Mouse (Mus musculus) myocyte (in vitro differentiated cells): ENCODE results near the gene Actl11. TPM values are rescaled to one million over a fixed set of nuclear protein-coding genes. Genes with fewer than 3 reads are reported as not detected.

Experiments used
- H3K27me3 ChIP-seq: one replicate; pipeline ENCODE4 v1.6.1; 2011; ENCODE audit not compliant: control insufficient read depth, insufficient read depth, insufficient read length
- H3K36me3 ChIP-seq: one replicate; pipeline ENCODE4 v1.6.1; 2011; ENCODE audit not compliant: control insufficient read depth, insufficient read depth
- H3K4me2 ChIP-seq: one replicate; pipeline ENCODE4 v1.6.1; 2011; ENCODE audit warnings: low read depth, control low read depth
- H3K4me3 ChIP-seq: one replicate; pipeline ENCODE4 v1.5.1; 2011; ENCODE audit warnings: mild to moderate bottlenecking, control low read depth, moderate library complexity
- H3K79me2 ChIP-seq: one replicate; pipeline ENCODE4 v1.6.1; 2011; ENCODE audit not compliant: control insufficient read depth, insufficient read depth
- H3ac ChIP-seq: one replicate; pipeline ENCODE4 v1.6.1; 2011; ENCODE audit not compliant: control insufficient read depth, insufficient read length
- CEBPB ChIP-seq: IDR thresholded peaks from 2 replicates; pipeline ENCODE4 v1.6.1; 2011; ENCODE audit warnings: mild to moderate bottlenecking, moderate library complexity; ENCODE audit not compliant: poor library complexity, insufficient read depth, severe bottlenecking
- E2F4 ChIP-seq: IDR thresholded peaks from one replicate; pipeline ENCODE4 v1.6.1; 2011; ENCODE audit warnings: mild to moderate bottlenecking, control low read depth, moderate library complexity; ENCODE audit not compliant: insufficient read depth
- MAX ChIP-seq: IDR thresholded peaks from one replicate; pipeline ENCODE4 v1.6.1; 2011; ENCODE audit warnings: low read depth, mild to moderate bottlenecking, control low read depth
- MYOD1 ChIP-seq, 3 experiments: IDR thresholded peaks; one replicate each; pipeline ENCODE4 v1.6.1; 2011; ENCODE audit warnings: control low read depth in 2 of 3, low read depth in 2 of 3, mild to moderate bottlenecking in 2 of 3, moderate library complexity in 1 of 3; ENCODE audit not compliant: insufficient read length in 2 of 3, control insufficient read depth in 1 of 3
- MYOG ChIP-seq, 3 experiments: IDR thresholded peaks; one replicate each; pipeline ENCODE4 v1.6.1; 2011; ENCODE audit warnings: control low read depth in 2 of 3, low read depth in 2 of 3, mild to moderate bottlenecking in 2 of 3; ENCODE audit not compliant: insufficient read length in 2 of 3, control insufficient read depth in 1 of 3, insufficient read depth in 1 of 3
- POLR2A ChIP-seq: IDR thresholded peaks from one replicate; pipeline ENCODE4 v1.6.1; 2011; ENCODE audit warnings: low read depth, mild to moderate bottlenecking, control low read depth, moderate library complexity; ENCODE audit not compliant: insufficient read length
- POLR2AphosphoS2 ChIP-seq: IDR thresholded peaks from one replicate; pipeline ENCODE4 v1.6.1; 2011; ENCODE audit warnings: low read depth, control low read depth; ENCODE audit not compliant: insufficient read length
- REST ChIP-seq: IDR thresholded peaks from one replicate; pipeline ENCODE4 v1.6.1; 2011; ENCODE audit warnings: mild to moderate bottlenecking, control low read depth, moderate library complexity; ENCODE audit not compliant: insufficient read depth, insufficient read length
- SRF ChIP-seq: IDR thresholded peaks from one replicate; pipeline ENCODE4 v1.6.1; 2011; ENCODE audit warnings: low read depth; ENCODE audit not compliant: control insufficient read depth, insufficient read length
- TCF12 ChIP-seq: IDR thresholded peaks from one replicate; pipeline ENCODE4 v1.6.1; 2011; ENCODE audit warnings: mild to moderate bottlenecking, control low read depth; ENCODE audit not compliant: poor library complexity, insufficient read depth, severe bottlenecking
- TCF3 ChIP-seq: IDR thresholded peaks from one replicate; pipeline ENCODE4 v1.6.1; 2011; ENCODE audit warnings: low read depth, control low read depth; ENCODE audit not compliant: insufficient read length
- USF1 ChIP-seq: IDR thresholded peaks from one replicate; pipeline ENCODE4 v1.6.1; 2011; ENCODE audit warnings: low read depth, mild to moderate bottlenecking, control low read depth, moderate library complexity
- polyA plus RNA-seq: library from polyadenylated mRNA; unstranded; fragments of >200 nt; fragmentation: generic; extraction: Trizol; gene quantifications from one replicate; pipeline ENCODE4 v1.2.1, GENCODE M21; 2012; ENCODE audit warnings: missing spikeins

Gene Actl11
- polyA plus RNA-seq, 1 experiment: not detected

- no peak within 1 kb of the TSS for H3K4me3 ChIP-seq
Observed at GRCm38 (mm10) chr9:107906252-107906966, 21.9 kb upstream of the Actl11 start, which contains the start of gene Mst1r. Mst1r (plus strand) TSS chr9:107906873.

GRCm38 (mm10) chr9:107906967-107907800 lies 21.1 kb upstream of the Actl11 start:
- Histone ChIP-seq H3K27me3 (peaks cover 6% of the 10 kb centered on the region), H3K4me2 (peak overlapping the region; percentile 42), H3K36me3 (no peaks in the 10 kb centered on the region), H3K4me3 (no peak overlapping the region), H3K79me2 (no peaks in the 10 kb centered on the region), H3ac (no peak overlapping the region)
- TF ChIP-seq POLR2A (no peak), CEBPB (no peak), MYOG (IDR thresholded peaks at IDR 0.05; ENCODE audit: control insufficient read depth in 1 of 3, insufficient read depth in 1 of 3, insufficient read length in 2 of 3, low read depth in 2 of 3) (no peak), TCF12 (no peak), USF1 (no peak), POLR2AphosphoS2 (no peak)

More at GRCm38 (mm10) chr9:107906252-107906966, 21.9 kb upstream of the Actl11 start, which contains the start of gene Mst1r:
- Histone ChIP-seq H3K79me2 (no peaks in the 10 kb centered on the region), H3K4me2 (peak within 1 kb of the TSS; percentile 42), H3ac (no peak within 1 kb of the TSS), H3K27me3 (no peaks in the 10 kb centered on the region), H3K36me3 (no peaks in the 10 kb centered on the region)
- TF ChIP-seq MAX (no peak), TCF3 (no peak), MYOG (IDR thresholded peaks at IDR 0.05; ENCODE audit: control insufficient read depth in 1 of 3, insufficient read depth in 1 of 3, insufficient read length in 2 of 3, low read depth in 2 of 3) (no peak), CEBPB (no peak), SRF (no peak), POLR2AphosphoS2 (no peak), USF1 (no peak), POLR2A (no peak), TCF12 (no peak), REST (no peak), E2F4 (no peak), MYOD1 (IDR thresholded peaks at IDR 0.05; ENCODE audit: control insufficient read depth in 1 of 3, insufficient read length in 2 of 3, low read depth in 2 of 3) (no peak)

GRCm38 (mm10) chr9:107907801-107908120 lies 20.5 kb upstream of the Actl11 start:
- H3K79me2 ChIP-seq: no peaks in the 10 kb centered on the region
- no peak overlapping the region for H3K4me3 ChIP-seq
- peaks cover 12% of the 10 kb centered on the region for H3K27me3 ChIP-seq
- H3K36me3 ChIP-seq: no peaks in the 10 kb centered on the region
- no peak overlapping the region for H3K4me2 ChIP-seq
- no peak overlapping the region for H3ac ChIP-seq
- TF ChIP-seq TCF3 (no peak), MYOD1 (IDR thresholded peaks at IDR 0.05; ENCODE audit: control insufficient read depth in 1 of 3, insufficient read length in 2 of 3, low read depth in 2 of 3) (no peak), MAX (no peak), POLR2A (no peak), CEBPB (no peak)

- no peak overlapping the region for H3K4me3 ChIP-seq
- peaks cover 20% of the 10 kb centered on the region for H3K27me3 ChIP-seq
- H3K79me2 ChIP-seq: no peaks in the 10 kb centered on the region
- H3K36me3 ChIP-seq: no peaks in the 10 kb centered on the region
- H3ac ChIP-seq: no peak overlapping the region
- H3K4me2 ChIP-seq: no peak overlapping the region
- no peak for TF ChIP-seq TCF12
- TF ChIP-seq CEBPB: no peak
- TF ChIP-seq TCF3: no peak
- no peak for TF ChIP-seq MYOG (IDR thresholded peaks at IDR 0.05; ENCODE audit: control insufficient read depth in 1 of 3, insufficient read depth in 1 of 3, insufficient read length in 2 of 3, low read depth in 2 of 3)
- TF ChIP-seq MYOD1 (IDR thresholded peaks at IDR 0.05; ENCODE audit: control insufficient read depth in 1 of 3, insufficient read length in 2 of 3, low read depth in 2 of 3): no peak
- TF ChIP-seq POLR2A: no peak
- no peak for TF ChIP-seq USF1
- TF ChIP-seq MAX: no peak
- no peak for TF ChIP-seq SRF
- TF ChIP-seq E2F4: no peak
- no peak for TF ChIP-seq POLR2AphosphoS2
- TF ChIP-seq REST: no peak
Observed at GRCm38 (mm10) chr9:107908410-107909158, 19.7 kb upstream of the Actl11 start.
